Mouse (Mus musculus): ENCODE measurements around the gene Yy1.
A peak's percentile ranks its signal among the peaks of the same experiment; 100 is the strongest.

Gene Yy1

DNA sequence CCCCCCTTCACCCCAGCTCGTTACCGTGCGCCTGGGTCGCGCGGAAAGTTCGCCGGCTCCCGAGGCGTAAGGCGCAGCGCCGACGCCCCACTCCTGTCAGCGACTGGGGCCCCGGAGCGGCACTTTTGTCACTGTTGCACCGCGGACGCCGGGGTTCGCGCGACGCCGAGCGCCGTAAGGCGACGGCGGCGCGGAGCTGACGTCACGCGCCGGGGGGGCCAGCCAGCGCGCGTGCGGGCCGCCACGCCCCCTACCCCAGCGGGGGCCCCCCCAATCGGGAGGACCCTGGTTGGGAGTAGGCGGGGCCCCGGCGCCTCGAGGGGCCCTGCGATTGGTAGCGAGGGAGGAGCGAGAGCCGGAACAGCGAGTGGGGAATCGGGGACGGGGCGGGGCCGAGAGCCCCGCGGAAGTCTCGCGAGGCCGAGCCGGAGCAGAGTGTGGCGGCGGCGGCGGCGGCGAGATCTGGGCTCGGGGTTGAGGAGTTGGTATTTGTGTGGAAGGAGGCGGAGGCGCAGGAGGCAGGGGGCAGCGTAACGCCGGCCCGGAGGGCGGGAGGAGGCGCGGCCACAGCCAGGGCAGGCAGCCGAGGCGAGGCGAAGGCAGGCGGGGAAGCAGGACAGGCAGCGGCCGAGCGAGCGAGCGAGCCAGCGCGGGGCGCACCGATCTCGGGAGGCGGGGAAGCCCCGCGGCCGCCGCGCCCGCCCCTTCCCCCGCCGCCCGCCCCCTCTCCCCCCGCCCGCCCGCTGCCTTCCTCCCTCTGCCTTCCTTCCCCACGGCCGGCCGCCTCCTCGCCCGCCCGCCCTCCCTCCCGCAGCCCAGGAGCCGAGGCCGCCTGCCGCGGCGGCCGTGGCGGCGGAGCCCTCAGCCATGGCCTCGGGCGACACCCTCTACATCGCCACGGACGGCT is at the start of gene Yy1:
Yy1 (plus strand) TSS at position 428 of the 907 bp plus-strand sequence.
- peak; percentile 97 for DNase-seq (ENCODE audit: low read depth)

DNA sequence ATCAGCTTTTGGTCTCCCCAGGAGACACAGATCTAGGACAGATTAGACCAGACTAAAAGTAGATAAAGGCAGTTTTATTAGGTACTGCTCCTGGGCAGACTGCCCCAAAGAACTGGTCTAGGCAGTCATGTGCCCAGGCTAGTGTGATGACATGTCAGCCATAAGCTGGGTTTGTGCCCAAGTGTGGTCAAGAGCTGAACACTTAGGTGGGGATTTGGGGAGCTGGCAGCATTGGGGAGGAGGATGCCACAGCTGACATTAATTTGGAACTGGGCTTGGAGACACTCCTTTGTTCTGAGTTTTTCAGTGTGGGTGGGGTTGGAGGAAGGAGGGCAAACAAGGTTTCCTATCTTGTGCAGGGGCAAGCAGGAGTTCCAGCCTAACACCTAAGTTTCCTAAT is 46.8 kb upstream of the Yy1 start:
- DNase-seq (ENCODE audit: low read depth), result no peak

DNA sequence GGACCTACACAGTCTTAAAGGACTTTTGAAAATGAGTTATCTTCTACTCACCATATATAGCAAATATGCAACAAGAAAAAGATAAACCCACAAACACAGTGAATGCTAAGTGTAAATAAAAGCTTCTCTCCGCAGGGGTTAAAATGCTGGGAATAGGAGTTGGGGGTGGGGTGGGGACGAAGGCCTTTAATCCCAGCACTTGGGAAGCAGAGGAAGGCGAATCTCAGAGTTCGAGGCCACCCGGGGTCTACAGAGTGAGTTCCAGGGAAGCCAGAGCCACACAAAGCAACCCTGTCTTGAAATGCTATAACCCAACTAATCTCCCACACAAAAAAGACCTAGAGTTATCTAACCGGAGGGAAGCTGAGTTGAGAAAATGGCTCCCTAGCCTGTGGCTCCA is 43.8 kb upstream of the Yy1 start:
- no peak for DNase-seq (ENCODE audit: low read depth)

DNA sequence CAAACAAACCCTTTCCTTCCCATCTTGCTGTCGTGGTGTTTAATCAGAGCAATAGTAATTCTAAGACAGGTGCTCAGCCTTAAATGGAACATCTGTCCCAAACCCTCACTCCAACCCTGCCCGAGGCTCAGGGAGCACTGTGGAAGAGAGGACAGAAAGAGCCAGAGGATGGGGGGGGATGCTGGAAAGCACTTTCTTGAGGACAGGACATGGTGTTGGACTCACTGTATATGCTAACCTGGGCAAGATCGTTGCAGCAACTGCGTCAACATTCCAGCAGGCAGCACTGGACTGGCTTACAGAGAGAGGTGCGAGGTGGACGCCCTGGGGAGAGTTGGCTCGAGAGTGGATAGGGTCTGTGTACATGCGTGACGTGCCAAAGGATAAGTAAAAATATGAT is 43.3 kb upstream of the Yy1 start:
- DNase-seq (ENCODE audit: low read depth), result no peak

DNA sequence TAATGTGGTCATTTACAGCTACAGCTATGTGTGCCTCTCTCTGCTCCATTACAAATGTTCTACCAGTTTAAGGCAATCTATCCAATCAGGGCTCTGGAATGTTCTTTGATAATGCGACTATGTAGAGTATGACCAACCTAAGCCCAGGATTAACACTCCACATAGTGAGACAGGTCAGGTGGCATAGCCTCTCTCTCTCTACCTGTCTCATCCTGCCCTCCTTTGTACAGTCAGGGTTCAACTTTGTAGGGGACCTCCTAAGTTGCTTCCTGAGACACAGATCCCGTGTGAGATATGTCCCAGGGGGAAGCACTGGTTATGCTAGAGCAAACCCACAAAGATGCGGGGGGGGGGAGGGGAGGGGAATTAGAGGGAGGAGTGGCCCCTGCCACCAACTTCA is 42.5 kb upstream of the Yy1 start:
- no peak for DNase-seq (ENCODE audit: low read depth)

DNA sequence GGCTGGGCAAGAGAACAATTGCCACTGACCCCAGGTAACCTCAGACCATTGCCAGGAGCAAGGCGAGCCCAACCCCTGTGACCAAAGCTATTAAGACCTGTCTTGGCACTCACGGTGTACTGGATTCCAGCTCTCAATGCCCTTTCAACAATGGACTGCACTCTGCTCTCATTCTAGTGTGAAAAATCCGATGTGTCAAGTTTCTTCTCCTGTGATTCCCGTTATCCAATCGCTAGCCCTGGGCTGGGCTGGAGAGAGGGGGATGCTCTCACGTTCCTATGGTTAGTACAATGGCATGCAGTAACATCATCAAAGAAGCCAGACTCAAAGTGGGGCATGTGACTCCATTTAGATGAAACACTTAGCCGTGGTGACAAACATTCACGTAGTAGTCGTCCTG is 41.0 kb upstream of the Yy1 start:
- no peak for DNase-seq (ENCODE audit: low read depth)

DNA sequence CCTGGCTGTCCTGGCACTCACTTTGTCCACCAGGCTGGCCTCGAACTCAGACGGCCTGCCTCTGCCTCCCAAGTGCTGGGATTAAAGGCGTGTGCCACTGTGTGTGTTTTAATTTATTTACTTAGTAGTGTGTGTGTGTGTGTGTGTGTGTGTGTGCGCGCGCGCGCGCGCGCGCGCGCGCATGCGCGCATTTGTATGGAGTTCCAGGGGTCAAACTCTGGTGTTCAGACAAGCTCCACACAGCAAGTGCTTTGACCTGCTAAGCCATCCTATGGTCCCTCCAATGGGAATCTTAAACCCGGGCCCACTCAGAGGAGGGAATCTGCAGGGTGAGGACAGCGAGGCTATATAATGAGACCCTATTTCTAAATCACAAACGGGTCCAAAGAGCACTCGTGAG is 37.6 kb upstream of the Yy1 start:
- DNase-seq (ENCODE audit: low read depth), result no peak

DNA sequence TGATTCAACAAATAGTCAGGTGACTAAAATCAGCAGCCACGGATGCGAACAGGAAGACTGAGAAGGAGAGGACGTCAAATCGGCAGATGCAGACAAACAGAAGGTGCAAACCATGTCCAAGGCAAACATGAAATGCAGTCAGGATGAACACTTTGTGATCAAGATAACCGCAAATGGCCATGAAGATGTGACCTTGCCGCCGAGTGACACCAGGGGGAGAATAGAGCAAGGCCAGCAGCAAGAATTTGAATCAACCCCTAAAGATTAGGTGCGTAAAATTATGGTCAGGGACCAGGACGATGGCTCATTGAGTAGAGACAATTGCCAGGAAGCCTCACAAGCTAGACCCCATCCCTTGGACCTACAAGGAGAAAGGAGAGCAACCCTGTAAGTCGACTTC is 36.2 kb upstream of the Yy1 start:
- peak; percentile 52 for DNase-seq (ENCODE audit: low read depth)

DNA sequence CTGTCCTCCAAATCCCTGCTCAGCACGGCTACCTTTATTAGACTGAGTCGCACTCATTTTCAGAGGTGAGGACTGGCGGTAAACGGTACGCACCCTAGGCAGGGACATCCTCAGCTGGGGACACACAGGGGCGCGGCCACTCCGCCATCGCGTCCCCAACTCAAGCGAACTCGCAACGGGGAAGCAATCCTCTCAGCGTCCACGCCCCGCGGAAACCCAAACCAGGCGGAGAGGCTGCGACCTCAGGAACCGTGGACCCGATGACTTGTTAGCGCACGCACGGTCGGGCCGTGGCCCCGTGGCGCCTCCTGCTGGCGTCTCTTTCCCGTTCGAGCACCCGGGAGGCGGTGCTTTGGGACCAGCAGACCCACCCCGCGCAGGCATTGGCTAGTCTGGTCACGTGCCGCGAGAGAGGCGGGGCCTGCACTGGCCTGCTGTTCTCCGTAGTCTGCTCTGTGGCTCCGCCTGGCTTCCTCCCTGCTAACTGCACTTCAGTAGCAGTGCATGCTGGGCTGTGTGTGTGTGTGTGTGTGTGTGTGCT is 35.0 kb upstream of the Yy1 start:
- peak; percentile 97 for DNase-seq (ENCODE audit: low read depth)

DNA sequence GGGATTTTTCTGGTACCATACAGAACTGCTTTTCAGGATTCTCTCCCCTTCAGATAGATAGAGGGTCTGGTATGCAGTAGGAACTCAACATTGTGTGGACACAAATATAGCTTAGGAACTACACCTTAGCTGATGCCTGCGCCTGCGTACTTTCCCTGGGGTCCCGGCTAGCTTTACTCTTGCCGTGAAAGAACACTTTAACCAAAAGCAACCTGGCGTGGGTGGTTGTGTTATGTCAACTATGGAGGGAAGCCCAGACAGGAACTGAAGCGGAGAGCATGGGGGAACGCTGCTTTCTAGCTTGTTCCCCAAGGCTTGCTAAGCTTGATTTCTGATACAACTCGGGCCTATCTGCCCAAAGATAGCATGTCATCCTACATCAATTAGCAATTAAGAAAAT is 34.5 kb upstream of the Yy1 start:
- DNase-seq (ENCODE audit: low read depth), result no peak

DNA sequence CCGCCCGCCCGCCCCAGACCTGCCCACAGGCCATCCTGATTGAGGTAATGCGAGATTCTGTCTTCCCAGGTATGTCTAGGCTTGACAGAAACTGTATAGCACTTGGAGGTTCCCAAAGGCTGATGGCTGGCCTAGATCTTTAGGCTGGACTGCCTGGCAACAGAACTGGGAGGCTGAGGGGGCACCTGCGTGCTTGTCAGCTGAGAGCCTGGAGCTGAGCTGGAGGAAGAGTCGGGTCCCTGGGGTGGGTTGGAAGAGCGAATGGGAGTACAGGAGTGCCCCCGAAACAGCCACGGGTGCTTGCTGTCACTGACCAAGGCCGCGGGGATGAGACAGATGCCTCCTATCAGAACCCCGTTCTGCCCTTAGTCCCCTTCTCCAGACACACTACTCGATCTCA is 34.1 kb upstream of the Yy1 start:
- DNase-seq (ENCODE audit: low read depth), result no peak

DNA sequence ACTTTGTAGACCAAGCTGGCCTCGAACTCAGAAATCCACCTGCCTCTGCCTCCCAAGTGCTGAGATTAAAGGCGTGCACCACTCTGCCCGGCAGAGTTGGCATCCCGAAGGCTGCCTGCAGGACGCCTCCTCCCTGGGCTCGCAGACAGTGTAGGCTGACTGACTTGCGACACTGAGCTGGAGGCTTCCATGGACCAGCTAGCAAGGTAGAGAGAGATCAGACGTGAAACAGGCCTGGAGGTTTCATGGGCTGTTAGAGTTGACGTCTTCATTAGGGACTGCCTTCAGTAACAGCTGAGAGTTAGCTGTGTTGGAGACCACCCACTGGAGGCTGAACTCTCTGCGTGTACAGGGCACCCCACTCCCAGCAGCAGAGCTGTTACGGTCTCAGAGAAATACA is 33.5 kb upstream of the Yy1 start:
- DNase-seq (ENCODE audit: low read depth), result no peak

DNA sequence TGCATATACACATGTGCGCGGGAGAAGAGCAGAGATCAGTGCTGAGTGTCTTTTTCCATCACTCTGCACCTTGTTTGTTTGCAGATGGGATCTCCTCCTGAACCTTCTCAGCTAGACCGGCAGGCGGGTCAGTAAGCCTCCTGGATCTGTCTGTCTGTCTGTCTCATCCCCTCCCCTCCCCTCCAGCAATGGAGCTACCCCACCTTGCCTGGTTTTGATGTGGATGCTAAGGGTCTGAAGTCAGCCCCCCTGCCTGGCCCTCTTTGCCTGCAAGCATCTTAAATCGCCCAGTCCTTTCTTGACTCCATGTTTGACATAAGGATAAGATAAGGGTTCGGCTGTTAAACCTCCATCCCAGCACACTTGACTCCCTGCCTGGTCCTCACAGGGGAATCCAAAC is 32.8 kb upstream of the Yy1 start:
- no peak for DNase-seq (ENCODE audit: low read depth)

DNA sequence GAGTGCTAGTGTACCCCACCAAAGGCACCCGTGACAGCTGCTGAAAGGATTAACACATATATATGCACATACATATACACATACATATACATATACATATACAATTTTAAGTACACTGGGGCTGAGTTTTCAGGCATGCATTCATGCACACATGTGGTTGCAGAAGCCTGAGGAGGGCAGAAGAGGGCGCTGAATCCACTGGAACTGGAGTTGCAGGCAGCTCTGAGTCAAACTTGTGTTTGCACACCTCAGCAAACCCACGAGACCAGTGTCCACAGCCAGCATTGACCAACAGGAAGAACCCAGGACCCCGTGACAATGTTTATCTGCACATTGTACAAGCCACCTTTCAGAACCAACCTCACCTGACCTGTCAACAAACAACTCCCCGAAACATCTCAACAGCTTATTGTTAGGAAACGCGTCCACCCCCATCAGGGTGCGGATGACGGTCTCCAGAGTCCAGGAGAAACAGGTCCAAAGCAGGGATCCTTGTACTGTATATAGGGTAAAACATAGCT is 32.2 kb upstream of the Yy1 start:
- peak; percentile 84 for DNase-seq (ENCODE audit: low read depth)

DNA sequence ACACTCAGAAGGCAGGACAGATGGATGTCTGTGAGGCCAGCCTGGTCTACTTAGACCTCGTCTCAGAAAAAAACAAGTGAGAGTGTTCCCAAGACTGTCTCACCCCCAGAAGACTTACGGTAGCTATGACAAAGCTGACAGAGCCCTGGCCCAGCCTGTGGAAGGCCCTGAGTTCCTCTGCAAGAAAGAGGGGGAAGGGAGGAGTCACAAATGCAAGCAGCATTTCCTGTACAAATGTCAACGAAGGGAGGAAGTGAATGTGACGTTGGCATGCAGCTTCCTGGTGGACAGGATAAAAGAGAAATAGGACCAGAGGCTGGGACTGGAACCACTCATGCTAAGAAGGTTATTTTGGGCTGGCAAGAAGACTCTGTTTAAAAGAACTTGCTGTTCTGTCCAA is 31.6 kb upstream of the Yy1 start:
- DNase-seq (ENCODE audit: low read depth), result peak; percentile 75

DNA sequence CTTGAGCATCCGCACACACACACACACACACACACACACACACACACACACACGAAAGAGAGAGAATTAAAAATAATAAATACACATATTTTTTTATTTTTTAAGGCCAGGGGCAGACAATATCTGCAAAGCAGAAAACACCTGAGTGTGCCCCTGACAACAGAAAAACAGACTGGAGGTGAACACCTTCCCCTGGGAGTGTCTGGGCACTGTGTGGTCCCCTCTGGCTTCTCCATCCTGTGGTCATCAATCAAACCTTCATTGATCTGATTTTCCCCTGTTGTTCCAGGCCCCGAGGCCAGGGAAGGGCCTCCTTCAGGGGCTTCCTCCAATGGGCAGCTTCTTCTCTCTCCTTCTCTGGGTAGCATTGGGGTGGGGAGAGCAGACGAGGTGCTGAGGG is 31.1 kb upstream of the Yy1 start:
- DNase-seq (ENCODE audit: low read depth), result no peak

DNA sequence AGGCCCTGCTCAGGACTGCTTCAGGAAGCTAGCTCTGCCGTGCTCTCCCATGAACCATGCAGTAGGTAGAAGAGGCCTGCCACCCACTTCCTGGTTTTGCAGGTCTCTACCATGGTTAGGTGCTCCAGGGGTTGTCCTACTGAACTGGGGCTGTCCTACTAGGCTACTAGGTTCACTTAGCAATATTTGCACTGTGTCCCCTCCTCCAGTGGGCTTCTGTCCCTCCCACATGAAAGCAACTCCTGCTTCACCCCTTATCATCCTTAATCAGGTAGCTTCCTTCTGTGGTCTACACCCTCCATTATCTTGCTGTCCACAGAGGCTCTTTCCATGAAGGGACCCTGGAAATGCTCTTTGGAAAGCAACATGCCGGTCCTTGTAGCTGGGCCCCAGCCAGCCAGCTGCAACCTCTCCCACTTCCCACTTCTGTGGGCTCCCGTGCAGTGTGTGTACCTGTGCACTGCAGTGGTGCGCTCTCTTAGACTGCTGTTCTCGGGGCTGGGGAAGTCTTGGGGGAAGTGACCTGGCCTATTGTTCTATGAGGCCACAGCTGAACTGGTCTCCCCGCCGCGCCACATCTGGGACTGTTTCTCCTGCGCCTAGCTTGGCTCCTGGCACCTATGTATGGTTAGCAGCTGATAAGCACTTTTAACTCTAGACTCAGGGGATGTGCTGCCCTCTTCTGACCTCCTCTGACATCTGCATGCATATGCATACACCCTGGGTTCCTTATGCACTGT is 29.5 kb upstream of the Yy1 start:
- peak; percentile 83 for DNase-seq (ENCODE audit: low read depth)

DNA sequence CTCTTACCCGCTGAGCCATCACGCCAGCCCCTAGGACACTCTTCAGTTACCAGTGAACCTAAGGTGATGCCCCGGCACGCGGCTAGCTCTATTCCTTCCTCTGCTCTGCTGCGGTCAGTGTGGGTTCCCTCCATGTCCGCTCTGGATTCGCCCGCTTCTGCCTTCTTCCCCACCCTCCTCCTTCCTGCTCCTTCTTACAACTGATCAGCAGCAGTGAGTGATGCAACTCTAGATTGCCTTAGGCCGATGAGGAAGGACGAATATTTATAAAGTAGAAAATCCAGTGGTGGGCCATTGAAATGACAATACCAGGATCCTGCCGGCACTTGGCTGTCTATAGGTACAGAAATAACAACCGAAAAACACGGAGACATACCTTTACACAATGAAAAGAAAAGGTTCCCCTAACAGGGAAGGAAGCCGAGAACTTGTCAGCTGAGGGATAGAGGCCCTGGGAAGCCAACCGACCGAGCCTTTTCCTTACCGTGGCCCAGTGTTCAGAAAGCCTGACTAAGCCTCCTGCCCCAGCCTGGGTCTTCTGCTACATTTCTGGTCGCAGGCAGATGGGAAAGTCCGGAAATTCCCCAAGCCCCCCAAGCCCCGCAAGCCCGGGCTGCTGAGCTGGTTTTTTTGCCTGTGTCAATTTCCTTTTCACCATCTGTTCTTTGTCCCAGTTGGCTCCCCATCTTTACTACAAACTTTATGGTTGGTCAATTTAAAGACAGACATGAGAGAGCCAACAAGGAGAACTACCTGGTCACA is 27.7 kb upstream of the Yy1 start:
- peak; percentile 97 for DNase-seq (ENCODE audit: low read depth)

DNA sequence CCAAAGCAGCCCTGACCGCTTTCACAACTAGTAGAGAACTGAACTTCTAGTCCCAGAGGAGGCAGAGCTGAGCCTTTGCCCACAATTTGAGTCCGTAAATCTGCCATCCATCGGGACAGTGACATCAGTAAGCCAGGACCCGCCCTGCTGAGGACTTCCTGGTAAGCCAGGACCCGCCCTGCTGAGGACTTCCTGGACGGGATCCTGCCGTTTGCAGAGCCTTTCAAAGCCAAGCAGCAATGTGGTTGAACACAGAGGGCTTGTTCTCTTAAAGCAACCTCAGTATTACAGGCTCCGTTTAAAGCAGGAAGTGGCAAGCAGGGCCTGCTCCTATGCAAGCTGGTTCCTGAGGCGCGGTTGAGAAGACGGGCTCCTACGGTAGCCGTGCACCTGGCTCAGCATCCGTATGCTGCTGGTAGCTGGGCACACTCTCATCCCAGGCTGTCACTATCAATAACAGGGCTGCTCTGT is 27.0 kb upstream of the Yy1 start:
- peak; percentile 93 for DNase-seq (ENCODE audit: low read depth)

DNA sequence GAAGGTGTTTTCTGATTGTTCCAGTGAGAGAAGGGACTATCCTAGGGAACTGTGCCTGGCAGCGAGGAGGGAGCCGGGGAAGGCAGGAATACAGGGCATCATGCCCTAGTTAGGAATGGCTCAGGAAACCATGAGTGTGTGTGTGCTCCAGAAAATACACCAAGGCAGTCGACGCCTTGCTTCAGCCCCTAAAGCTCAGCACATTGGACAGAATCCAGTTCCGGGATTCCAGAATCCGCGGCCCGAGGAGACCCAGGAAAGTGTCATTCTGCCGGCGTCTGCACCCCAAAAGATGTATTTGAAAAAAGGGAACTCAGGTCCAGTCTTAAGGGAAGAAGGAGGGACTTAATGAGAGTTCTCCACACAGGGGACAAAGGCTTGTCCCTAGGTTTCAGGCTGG is 26.5 kb upstream of the Yy1 start:
- peak; percentile 48 for DNase-seq (ENCODE audit: low read depth)

DNA sequence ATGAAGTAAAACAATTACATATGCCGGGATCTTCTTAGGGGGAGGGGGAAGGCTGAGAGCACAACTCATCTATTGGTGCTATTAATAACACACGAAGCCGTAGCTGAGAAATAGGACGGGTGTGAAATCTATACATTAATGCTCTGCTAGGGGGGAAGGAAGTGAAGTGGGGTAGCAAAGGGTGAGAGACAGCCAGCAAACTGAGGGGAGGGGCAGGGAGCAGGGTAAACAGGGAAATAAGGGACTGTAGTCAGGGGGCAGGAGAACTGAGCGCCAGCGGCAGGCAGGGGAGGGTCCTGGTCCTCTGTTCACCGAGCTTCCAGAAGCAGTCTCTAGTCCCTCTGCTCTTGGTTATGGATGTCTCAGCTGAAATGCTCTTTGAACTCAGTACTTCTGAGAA is 25.9 kb upstream of the Yy1 start:
- no peak for DNase-seq (ENCODE audit: low read depth)

DNA sequence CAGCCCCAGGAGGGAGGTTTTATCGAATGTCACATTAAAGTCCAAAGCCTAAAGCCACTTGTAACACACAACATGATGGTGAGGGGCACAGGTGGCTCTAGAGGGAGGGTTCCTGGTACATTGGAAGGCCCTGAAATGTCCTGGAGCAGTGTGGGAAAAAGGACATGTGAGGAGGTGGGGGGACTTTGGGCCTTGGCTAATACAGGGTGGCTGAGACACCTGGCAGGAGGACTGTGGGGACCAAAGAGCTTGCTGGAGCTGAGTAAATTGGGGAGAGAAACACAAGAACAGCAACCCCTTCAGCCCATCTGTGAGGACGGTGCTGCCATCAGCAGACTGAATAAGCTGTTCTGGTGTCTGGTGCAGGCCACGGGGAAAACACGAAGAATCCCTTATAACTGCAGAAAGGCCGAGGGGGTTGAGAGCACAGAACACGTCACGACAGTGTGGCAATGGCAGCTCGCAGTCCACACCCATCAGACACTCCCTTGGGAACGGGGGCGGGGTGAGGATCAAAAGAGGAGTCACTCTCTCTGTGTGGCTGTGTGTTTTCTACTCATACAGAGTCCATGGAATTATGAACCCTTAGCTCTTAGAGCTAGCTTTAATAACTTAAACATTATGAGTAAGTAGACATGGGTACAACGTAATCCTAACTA is 24.4 kb upstream of the Yy1 start:
- no peak for DNase-seq (ENCODE audit: low read depth)
